Mouse (Mus musculus): Measurements from ENCODE around the gene Gemin8.

DNA sequence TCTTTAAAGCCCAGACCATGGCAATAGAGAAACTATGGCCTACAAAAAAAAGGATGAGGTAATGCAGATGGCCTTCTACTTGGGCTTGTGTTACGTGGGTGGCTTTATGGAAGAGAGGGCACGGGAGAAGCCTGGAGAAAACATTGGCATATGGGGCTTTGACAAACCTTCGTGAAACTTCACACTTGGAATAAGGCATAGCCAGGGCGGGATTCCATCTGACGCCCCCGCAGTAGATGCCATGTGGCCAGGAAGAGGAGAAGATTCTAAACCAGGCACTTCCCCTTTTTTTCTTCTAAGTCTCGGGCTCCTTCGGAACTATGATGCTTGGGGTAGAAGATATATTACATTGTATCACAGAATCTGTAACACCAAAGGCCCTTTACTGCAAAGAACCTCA, 46.5 kb downstream of the Gemin8 start:
- TF ChIP-seq EP300 (IDR thresholded peaks at IDR 0.05; ENCODE audit: low read depth) = no peak
- no peak for TF ChIP-seq CTCF (IDR thresholded peaks at IDR 0.05; ENCODE audit: low read depth)
